Mouse (Mus musculus): ENCODE data around the gene Ddx58.

- TF ChIP-seq FOSL1 (IDR thresholded peaks at IDR 0.05; ENCODE audit: insufficient read depth, low read length, poor library complexity, severe bottlenecking), result no peak
- no peak for TF ChIP-seq CTCF (IDR thresholded peaks at IDR 0.05; ENCODE audit: control insufficient read depth, insufficient read depth, insufficient read length)
- no peak for TF ChIP-seq USF1 (IDR thresholded peaks at IDR 0.05; ENCODE audit: low read depth)
- TF ChIP-seq MAX (IDR thresholded peaks at IDR 0.05), result no peak
- no peak for TF ChIP-seq MYOD1 (IDR thresholded peaks at IDR 0.05; ENCODE audit: control insufficient read depth, insufficient read length, low read depth)
- no peak for TF ChIP-seq MYOG (IDR thresholded peaks at IDR 0.05; ENCODE audit: control insufficient read depth, extremely low read depth, insufficient read length)
Observed at GRCm38 (mm10) chr4:40268835-40269234, 29.2 kb upstream of the Ddx58 start.
